Mouse (Mus musculus) MEL (cell line): ENCODE measurements around the gene Hspa14. TPM values are rescaled to one million over a fixed set of nuclear protein-coding genes. Genes with fewer than 3 reads are reported as not detected.

ENCODE experiments used
- DNase-seq: peaks from one replicate; pipeline ENCODE4 v3.0.0; 2011; ENCODE audit warnings: low read depth, low spot score
- H3K27ac ChIP-seq: 2 replicates; pipeline ENCODE4 v1.5.1; 2012; ENCODE audit warnings: low read depth, mild to moderate bottlenecking, control low read depth, low read length, moderate library complexity; ENCODE audit not compliant: control insufficient read depth
- H3K27me3 ChIP-seq, 2 experiments: fragments of 150-350 bp in 1 of 2; sonication (generic) in 1 of 2; 2 replicates each; pipeline ENCODE4 v1.6.1; 2012; ENCODE audit warnings: low read length in 2 of 2, mild to moderate bottlenecking in 2 of 2, improper control_type of control experiment in 1 of 2, moderate library complexity in 1 of 2; ENCODE audit not compliant: insufficient read depth in 2 of 2, control insufficient read depth in 1 of 2
- H3K36me3 ChIP-seq, 2 experiments: 2 replicates each; pipeline ENCODE4 v1.6.1; 2012 to 2014; ENCODE audit warnings: low read length in 2 of 2, improper control_type of control experiment in 1 of 2, inconsistent platforms in 1 of 2, mild to moderate bottlenecking in 1 of 2; ENCODE audit not compliant: insufficient read depth in 2 of 2, control insufficient read depth in 1 of 2
- H3K4me1 ChIP-seq, 2 experiments: fragments of 150-350 bp in 1 of 2; sonication (generic) in 1 of 2; 2 replicates each; pipeline ENCODE4 v1.6.1; 2012; ENCODE audit warnings: low read length in 2 of 2, improper control_type of control experiment in 1 of 2, mild to moderate bottlenecking in 1 of 2; ENCODE audit not compliant: insufficient read depth in 2 of 2, control insufficient read depth in 1 of 2
- H3K4me3 ChIP-seq, 2 experiments: fragments of 150-350 bp in 1 of 2; sonication (generic) in 1 of 2; 2 replicates each; pipeline ENCODE4 v1.5.1; 2012; ENCODE audit warnings: low read depth in 2 of 2, low read length in 2 of 2, mild to moderate bottlenecking in 2 of 2, moderate library complexity in 2 of 2, control low read depth in 1 of 2, improper control_type of control experiment in 1 of 2; ENCODE audit not compliant: control insufficient read depth in 1 of 2, insufficient read depth in 1 of 2
- H3K79me2 ChIP-seq: 2 replicates; pipeline ENCODE4 v1.6.1; 2012; ENCODE audit warnings: mild to moderate bottlenecking, low read length, moderate library complexity; ENCODE audit not compliant: control insufficient read depth, poor library complexity, insufficient read depth
- H3K9ac ChIP-seq: 2 replicates; pipeline ENCODE4 v1.6.1; 2012; ENCODE audit warnings: low read depth, mild to moderate bottlenecking, control low read depth, low read length, moderate library complexity; ENCODE audit not compliant: control insufficient read depth, poor library complexity, severe bottlenecking
- H3K9me3 ChIP-seq: fragments of 150-350 bp; sonication (generic); replicated peaks from 2 replicates; pipeline ENCODE4 v1.6.1; 2012; ENCODE audit warnings: mild to moderate bottlenecking, low read length, improper control_type of control experiment, moderate library complexity; ENCODE audit not compliant: insufficient read depth
- BHLHE40 ChIP-seq: IDR thresholded peaks from 2 replicates; pipeline ENCODE4 v1.6.1; 2012; ENCODE audit warnings: low read depth, mild to moderate bottlenecking, inconsistent platforms, low read length, improper control_type of control experiment, borderline replicate concordance
- CHD1 ChIP-seq: IDR thresholded peaks from 2 replicates; pipeline ENCODE4 v1.6.1; 2012; ENCODE audit warnings: low read depth, mild to moderate bottlenecking, inconsistent platforms, low read length, improper control_type of control experiment
- E2F4 ChIP-seq: IDR thresholded peaks from 2 replicates; pipeline ENCODE4 v1.6.1; 2011; ENCODE audit warnings: low read depth, low read length, improper control_type of control experiment, borderline replicate concordance
- ELF1 ChIP-seq: IDR thresholded peaks from 2 replicates; pipeline ENCODE4 v1.6.1; 2014; ENCODE audit warnings: low read depth, mild to moderate bottlenecking, inconsistent platforms, low read length, improper control_type of control experiment, moderate library complexity
- EP300 ChIP-seq, 2 experiments: IDR thresholded peaks; 2 replicates each; pipeline ENCODE4 v1.6.1; 2011; ENCODE audit warnings: improper control_type of control experiment in 2 of 2, low read length in 2 of 2, low read depth in 1 of 2, mild to moderate bottlenecking in 1 of 2
- ETS1 ChIP-seq: IDR thresholded peaks from 2 replicates; pipeline ENCODE4 v1.6.1; 2012; ENCODE audit warnings: low read depth, mild to moderate bottlenecking, inconsistent platforms, low read length, improper control_type of control experiment, moderate library complexity
- MAFK ChIP-seq: IDR thresholded peaks from 2 replicates; pipeline ENCODE4 v1.6.1; 2011; ENCODE audit warnings: low read depth, mild to moderate bottlenecking, low read length, improper control_type of control experiment, borderline replicate concordance
- MAZ ChIP-seq: IDR thresholded peaks from 2 replicates; pipeline ENCODE4 v1.6.1; 2012; ENCODE audit warnings: low read depth, mild to moderate bottlenecking, inconsistent platforms, low read length, improper control_type of control experiment
- MEF2A ChIP-seq: IDR thresholded peaks from 2 replicates; pipeline ENCODE4 v1.6.1; 2014; ENCODE audit warnings: low read depth, mild to moderate bottlenecking, inconsistent platforms, low read length, improper control_type of control experiment; ENCODE audit not compliant: poor library complexity, insufficient replicate concordance, severe bottlenecking; ENCODE audit errors: extremely low read depth
- MXI1 ChIP-seq: IDR thresholded peaks from 2 replicates; pipeline ENCODE4 v1.6.1; 2011; ENCODE audit warnings: mild to moderate bottlenecking, low read depth, low read length, improper control_type of control experiment
- TAL1 ChIP-seq: IDR thresholded peaks from 2 replicates; pipeline ENCODE4 v1.6.1; 2012; ENCODE audit warnings: mild to moderate bottlenecking, inconsistent platforms, low read length, moderate library complexity, mixed read lengths
- ZNF384 ChIP-seq: IDR thresholded peaks from 2 replicates; pipeline ENCODE4 v1.6.1; 2012; ENCODE audit warnings: low read depth, mild to moderate bottlenecking, inconsistent platforms, low read length, improper control_type of control experiment
- polyA plus RNA-seq, 2 experiments: library from polyadenylated mRNA; stranded (reverse) in 1 of 2; unstranded in 1 of 2; fragments of >175 nt in 1 of 2; fragments of >200 nt in 1 of 2; gene quantifications; 2 replicates each; pipeline versions ENCODE4 v1.2.1 to v1.2.4; 2012; ENCODE audit warnings: low replicate concordance in 2 of 2, low read depth in 1 of 2; ENCODE audit not compliant: insufficient read length in 2 of 2, insufficient read depth in 1 of 2, missing spikeins in 1 of 2
- total RNA-seq: library from RNA; depleted of rRNA; stranded (reverse); fragments of 300-350 nt; gene quantifications from 2 replicates; pipeline ENCODE4 v1.2.3, GENCODE M21; 2012; rRNA removed

The Hspa14 gene
- total and polyA plus RNA-seq, 3 experiments: 129 to 333 (median 161) TPM

DNA sequence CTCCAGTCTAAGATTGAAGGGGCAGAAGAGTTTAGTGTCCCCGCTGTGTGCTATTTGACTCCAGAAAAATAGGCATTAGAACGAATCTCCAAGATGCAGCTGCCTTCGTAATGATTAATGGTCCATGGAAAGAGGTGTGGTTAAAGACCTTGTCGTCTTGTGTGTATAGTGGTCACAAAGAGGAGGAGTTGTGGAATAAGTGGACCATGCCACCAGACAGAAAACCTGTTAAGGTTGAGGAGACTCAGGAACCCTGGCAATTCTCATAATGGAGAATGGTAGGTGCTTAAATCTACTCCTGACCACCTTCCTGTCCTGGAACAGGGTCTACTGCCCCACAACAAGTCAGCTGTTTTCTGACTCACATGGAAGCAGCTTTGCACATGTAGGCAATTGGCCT is 66.6 kb downstream of the Hspa14 start:
- no peak for DNase-seq
- Histone ChIP-seq H3K9ac (no peak overlapping the region), H3K4me1 (peaks cover 0 to 6% of the 10 kb centered on the region in 2 experiments; a peak in 1 of 4 replicates), H3K9me3 (no peaks in the 10 kb centered on the region), H3K27me3 (no peaks in the 10 kb centered on the region), H3K79me2 (no peaks in the 10 kb centered on the region), H3K4me3 (no peak overlapping the region), H3K36me3 (peaks cover 0 to 24% of the 10 kb centered on the region in 2 experiments), H3K27ac (no peak overlapping the region)
- TF ChIP-seq MAFK (no peak), EP300 (IDR thresholded peaks at IDR 0.05; ENCODE audit: low read depth in 1 of 2, low read length in 2 of 2) (no peak), ELF1 (no peak), TAL1 (no peak), BHLHE40 (no peak), MXI1 (no peak), ETS1 (no peak), CHD1 (no peak), E2F4 (no peak), MEF2A (no peak)

DNA sequence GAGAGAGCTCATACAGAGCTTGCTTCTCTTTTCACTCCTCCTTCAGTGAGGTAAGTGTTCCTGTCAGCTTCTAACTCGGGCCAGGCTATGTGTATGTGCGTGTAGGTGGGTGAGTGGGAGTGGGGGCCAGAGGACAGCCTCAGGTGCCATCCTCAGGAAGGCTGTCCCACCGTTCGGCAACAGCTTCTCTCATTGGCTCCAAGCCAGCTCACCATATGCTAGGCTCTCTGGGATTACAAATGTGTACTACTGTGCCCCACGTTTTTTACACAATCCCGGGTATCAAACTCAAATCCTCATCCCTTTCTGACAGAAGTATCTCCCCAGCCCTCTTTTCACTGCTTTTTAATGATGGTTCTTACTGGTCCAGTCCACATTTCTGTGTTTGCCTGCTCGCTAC is 68.4 kb downstream of the Hspa14 start:
- Histone ChIP-seq H3K27ac (no peak overlapping the region), H3K36me3 (peaks cover 0 to 28% of the 10 kb centered on the region in 2 experiments), H3K27me3 (no peaks in the 10 kb centered on the region), H3K79me2 (no peaks in the 10 kb centered on the region), H3K9ac (no peak overlapping the region), H3K4me3 (no peak overlapping the region), H3K4me1 (peaks cover 0 to 6% of the 10 kb centered on the region in 2 experiments; a peak in 1 of 4 replicates), H3K9me3 (no peaks in the 10 kb centered on the region)
- no peak for DNase-seq
- TF ChIP-seq ZNF384: no peak
- TF ChIP-seq MAFK: no peak
- TF ChIP-seq MAZ: no peak

Other genes starting within 250 kb of the Hspa14 start
- 19.9 and 22.2 TPM in 2 replicates for gene Nmt2, start 228.6 kb downstream of the Hspa14 start, total RNA-seq
- 10 to 100 TPM in 1 of 2 experiments, not detected in 1; 34.1 TPM for gene Nmt2, start 228.6 kb downstream of the Hspa14 start, polyA plus RNA-seq
- gene Rpp38, start 180.2 kb downstream of the Hspa14 start, total RNA-seq: 13.6 and 16.6 TPM in 2 replicates
- 1 to 10 TPM in 1 of 2 experiments, not detected in 1; 9.9 TPM for gene Rpp38, start 180.2 kb downstream of the Hspa14 start, polyA plus RNA-seq
- 3.7 and 5.7 TPM in 2 replicates for gene Acbd7, start 176.6 kb downstream of the Hspa14 start, total RNA-seq
- 1 to 10 TPM in 1 of 2 experiments, not detected in 1; 2.9 TPM for gene Acbd7, start 176.6 kb downstream of the Hspa14 start, polyA plus RNA-seq
- not detected in 2 replicates for gene Olah, start 115.6 kb downstream of the Hspa14 start, total RNA-seq
- gene Olah, start 115.6 kb downstream of the Hspa14 start, polyA plus RNA-seq: not detected
- gene Meig1, start 90.2 kb downstream of the Hspa14 start, total RNA-seq: 0.33 TPM in 1 of 2 replicates, not detected in the other
- gene Meig1, start 90.2 kb downstream of the Hspa14 start, polyA plus RNA-seq: not detected
- gene Dclre1c, start 88.7 kb downstream of the Hspa14 start, total RNA-seq: 7.2 and 7.5 TPM in 2 replicates
- gene Dclre1c, start 88.7 kb downstream of the Hspa14 start, polyA plus RNA-seq: 100 to 1,000 TPM in 1 of 2 experiments, 10 to 100 TPM in 1; 13.8 to 162 TPM
- gene Suv39h2, start 37.8 kb downstream of the Hspa14 start, total RNA-seq: 13.9 and 14.3 TPM in 2 replicates
- gene Suv39h2, start 37.8 kb downstream of the Hspa14 start, polyA plus RNA-seq: 10 to 100 TPM in 1 of 2 experiments, not detected in 1; 16.0 TPM
- gene Gm45902, start within 50 bp of the Hspa14 start, total RNA-seq: 2.9 and 3.6 TPM in 2 replicates
- 1 to 10 TPM in 1 of 2 experiments, not detected in 1; 3.8 TPM for gene Gm45902, start within 50 bp of the Hspa14 start, polyA plus RNA-seq
- gene Cdnf, start 216 bp upstream of the Hspa14 start, total RNA-seq: 0.39 and 0.59 TPM in 2 replicates
- under 1 TPM in 1 of 2 experiments, not detected in 1; 0.77 TPM for gene Cdnf, start 216 bp upstream of the Hspa14 start, polyA plus RNA-seq
- 9.0 and 10.0 TPM in 2 replicates for gene Fam107b, start 57.7 kb upstream of the Hspa14 start, total RNA-seq
- gene Fam107b, start 57.7 kb upstream of the Hspa14 start, polyA plus RNA-seq: 10 to 100 TPM in 1 of 2 experiments, not detected in 1; 15.5 TPM